In the genomic region with DNA sequence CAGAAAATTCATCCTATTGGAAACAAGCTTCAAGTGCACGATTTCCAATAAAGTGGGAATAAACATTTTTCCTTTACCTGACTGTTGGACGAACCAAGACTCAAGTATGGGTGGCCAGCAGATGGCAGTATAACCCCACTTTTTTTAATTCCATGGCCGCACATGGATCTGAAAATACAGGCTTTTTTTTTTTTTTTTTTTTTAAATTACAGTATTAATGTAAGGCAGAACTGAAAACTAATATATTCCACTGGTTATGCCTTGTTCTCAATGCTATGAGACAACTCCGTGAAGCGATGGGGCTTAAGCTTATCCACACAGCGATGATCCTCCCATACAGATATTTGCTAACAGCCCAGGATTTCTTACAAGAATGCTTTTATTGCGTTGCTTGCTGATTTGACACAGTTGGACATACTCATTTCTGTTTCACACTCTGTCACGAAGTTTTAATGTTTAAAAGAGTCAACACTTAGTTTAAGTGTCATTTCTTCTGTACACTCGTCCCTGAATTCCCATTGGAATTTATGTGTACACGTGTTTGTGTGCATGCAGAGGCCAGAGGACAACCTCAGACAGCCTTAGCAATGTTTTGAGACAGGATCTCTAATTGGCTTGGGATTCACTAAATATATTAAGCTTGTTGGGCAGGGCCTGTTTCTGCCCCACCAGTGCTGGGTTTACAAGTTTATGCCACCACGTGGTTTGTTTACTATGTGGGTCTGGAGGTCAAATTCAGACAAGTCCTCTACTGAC, we compare ENCODE assay signal across 8 mouse cellular contexts.
DNase-seq lines count a peak whose midpoint lies in the region; ATAC-seq lines count a peak whose summit lies in the region.

No protein-coding gene starts in this region.

- intact Hi-C loops in left cerebral cortex, postnatal 14 days (cut with DNase I) = no loop called here

- H3K4me3 ChIP-seq in neural tube, embryonic 15.5 days (replicated peaks) = no peak overlapping the region

- no peaks in the 10 kb centered on the region for H3K9me3 ChIP-seq in neural tube, embryonic 15.5 days (replicated peaks)

- peaks cover 5% of the 10 kb centered on the region; the same call in 1 of the 2 replicates for H3K4me1 ChIP-seq in neural tube, embryonic 15.5 days

- no peak overlapping the region for H3K27ac ChIP-seq in neural tube, embryonic 15.5 days (replicated peaks)

- H3K27me3 ChIP-seq in neural tube, embryonic 15.5 days (replicated peaks) = no peaks in the 10 kb centered on the region

- peak overlapping the region; percentile 32 for H3K4me2 ChIP-seq in neural tube, embryonic 15.5 days

- H3K36me3 ChIP-seq in neural tube, embryonic 15.5 days = no peaks in the 10 kb centered on the region

- WGBS in neural tube, embryonic 15.5 days = 37% methylated on average over 11 of the region's 11 CpGs

- ATAC-seq in neural tube, embryonic 15.5 days (ENCODE audit: low FRiP score) = peak; percentile 47; the same call in 1 of the 2 replicates

- no peak overlapping the region for H3K9ac ChIP-seq in neural tube, embryonic 15.5 days (replicated peaks)

- peak; percentile 16 to 44 for DNase-seq in cerebellum, adult 18-20 months
- no peak for DNase-seq in cerebellum, adult 9-11 months
- DNase-seq in urinary bladder, postnatal 14 days (ENCODE audit: low spot score) = peak; percentile 20
- DNase-seq in urinary bladder, adult 2 months (ENCODE audit: low spot score) = no peak
- DNase-seq in forelimb bud, embryonic 11.5 days (ENCODE audit: low read depth, low spot score) = peak; percentile 71
- DNase-seq in left cerebral cortex, postnatal 14 days (ENCODE audit: low spot score in 2 of 2) = peak; percentile 12 to 67
- DNase-seq in spleen, postnatal 36 days (ENCODE audit: low spot score in 2 of 2) = no peak

Comparison
In these comparisons a context has a peak if more than half of its experiments do, and no peak if none do; other contexts are left out.
1. DNase-seq: peak in cerebellum, adult 18-20 months (2 of 2), urinary bladder, postnatal 14 days (single experiment), forelimb bud, embryonic 11.5 days (single experiment) and left cerebral cortex, postnatal 14 days (2 of 2); none in cerebellum, adult 9-11 months (single experiment), urinary bladder, adult 2 months (single experiment) and spleen, postnatal 36 days (0 of 2).